Mouse (Mus musculus) left cerebral cortex, adult 6 months (tissue): ENCODE data around the gene Hddc2. TPM values are rescaled to one million over a fixed set of nuclear protein-coding genes. Genes with fewer than 3 reads are reported as not detected.

ENCODE experiments used
- long read RNA-seq, 2 experiments: library from polyadenylated mRNA; unstranded; transcript quantifications; one replicate each; pipeline ENCODE4 v2.0.0; 2019 to 2020
- polyA plus RNA-seq: library from polyadenylated mRNA; unstranded; fragments of <200 nt; fragmentation: Nextera tagmentation; gene quantifications from 2 replicates; pipeline ENCODE4 v1.2.3, GENCODE M21; 2021

Hddc2 gene
- 42.3 and 45.9 TPM in 2 replicates for polyA plus RNA-seq
- long read RNA-seq, experiment 1, transcript Hddc2-201 (6 exons, 858 nt): major isoform, 14 of 18 reads
- long read RNA-seq, experiment 1, partial matches to known transcripts: 1 of 18 reads
- long read RNA-seq, experiment 1, other reads (novel, unspliced or antisense): 1 of 18 reads
- long read RNA-seq, experiment 2, transcript Hddc2-201 (6 exons, 858 nt): major isoform, 25 of 31 reads
- long read RNA-seq, experiment 2, partial matches to known transcripts: 3 of 31 reads
- long read RNA-seq, experiment 2, other reads (novel, unspliced or antisense): 1 of 31 reads

DNA sequence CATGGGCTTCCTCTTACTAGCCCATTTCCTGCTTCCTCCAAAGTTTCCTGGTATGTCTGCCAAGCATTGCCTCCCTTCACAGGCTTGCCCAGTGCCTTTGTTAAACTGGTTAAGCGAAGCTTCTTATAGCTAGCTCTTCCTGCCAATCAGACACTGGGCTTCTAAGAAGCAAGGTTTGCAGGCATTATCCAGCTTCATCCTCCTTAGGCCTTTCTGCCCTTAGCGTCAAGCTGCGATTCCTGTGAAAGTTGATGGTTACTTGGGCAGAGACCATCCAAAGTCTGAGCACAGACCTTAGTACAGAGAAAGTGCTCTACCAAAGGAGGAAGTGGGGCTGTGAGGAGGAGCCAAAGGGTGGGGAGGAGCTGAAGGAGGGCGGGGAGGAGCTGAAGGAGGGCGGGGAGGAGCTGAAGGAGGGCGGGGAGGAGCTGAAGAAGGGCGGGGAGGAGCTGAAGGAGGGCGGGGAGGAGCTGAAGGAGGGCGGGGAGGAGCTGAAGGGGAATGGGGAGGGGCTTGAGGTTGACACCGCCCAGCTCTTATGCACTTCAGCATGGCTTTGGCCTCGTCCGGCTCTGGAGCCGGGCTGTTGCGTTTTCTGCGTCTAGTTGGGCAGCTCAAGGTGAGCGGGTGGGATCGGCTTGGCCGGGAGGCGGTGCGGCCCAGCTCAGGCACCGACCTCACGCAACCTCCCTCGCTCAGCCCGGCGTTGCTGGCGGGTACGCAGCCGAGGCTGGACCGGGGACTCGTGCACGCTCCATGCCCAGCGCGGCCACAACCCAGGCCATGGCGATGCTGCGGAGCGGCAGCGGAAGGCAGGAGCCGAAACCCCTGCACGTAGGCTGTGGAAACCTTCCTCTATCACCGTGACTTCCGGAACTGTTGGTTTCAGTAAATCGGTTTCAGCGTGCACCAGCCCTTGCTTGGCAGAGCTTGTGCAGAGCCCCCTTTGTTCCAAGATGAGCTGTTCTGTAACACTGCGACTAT is at the start of gene Hddc2:
Gene Hddc2, plus strand, starts transcription at position 519 of the 984 bp plus-strand sequence.

Other genes with a start within 250 kb of the Hddc2 start
- 73.3 and 95.2 TPM in 2 replicates for gene Tpd52l1, start 132.6 kb downstream of the Hddc2 start, polyA plus RNA-seq